In genomic region chr10:59957171-59958149, GRCm38 (mm10) we compare ENCODE assay signal across 9 mouse cellular contexts. TPM values are rescaled to one million over a fixed set of nuclear protein-coding genes. Genes with fewer than 3 reads are reported as not detected.
DNase-seq lines count a peak whose midpoint lies in the region; ATAC-seq and TF ChIP-seq lines count a peak whose summit lies in the region.
"Had no signal": no experiment of that assay in that cellular context is flagged by ENCODE, and none has a peak within 500 bp of the region (broad histone marks: within the 10 kb centered on the region; RNA-seq: fewer than 3 reads in every experiment).

No protein-coding gene starts in this region.

- no peak for TF ChIP-seq POLR2A in kidney, adult 2 months (IDR thresholded peaks at IDR 0.05; ENCODE audit: low read depth, low read length)
- no peak for TF ChIP-seq POLR2A in brain, embryonic 14.5 days (IDR thresholded peaks at IDR 0.05; ENCODE audit: borderline replicate concordance, extremely low read depth, insufficient read depth, insufficient read length, poor library complexity, severe bottlenecking)

- H3K27me3 ChIP-seq in kidney, adult 2 months (replicated peaks; ENCODE audit: control insufficient read depth, insufficient read depth, low read length): no peaks in the 10 kb centered on the region; the same call in 1 of the 2 replicates
- H3K27me3 ChIP-seq in heart, embryonic 10.5 days (ENCODE audit: insufficient read depth, poor library complexity, severe bottlenecking): peaks cover 40% of the 10 kb centered on the region
- H3K27me3 ChIP-seq in kidney, postnatal 0 days (ENCODE audit: insufficient read depth, low read length): no peaks in the 10 kb centered on the region
- no peaks in the 10 kb centered on the region for H3K27me3 ChIP-seq in neural tube, embryonic 13.5 days

- H3K4me1 ChIP-seq in kidney, adult 2 months (ENCODE audit: control insufficient read depth, insufficient read depth, low read length): peaks cover 4% of the 10 kb centered on the region; the same call in 1 of the 2 replicates
- peaks cover 28% of the 10 kb centered on the region for H3K4me1 ChIP-seq in heart, embryonic 10.5 days
- H3K4me1 ChIP-seq in kidney, postnatal 0 days (replicated peaks; ENCODE audit: insufficient read depth, low read length): peaks cover 18% of the 10 kb centered on the region; the same call in 1 of the 2 replicates
- peaks cover 41% of the 10 kb centered on the region for H3K4me1 ChIP-seq in neural tube, embryonic 13.5 days (replicated peaks)

- H3K9me3 ChIP-seq in heart, embryonic 10.5 days: no peaks in the 10 kb centered on the region
- no peaks in the 10 kb centered on the region for H3K9me3 ChIP-seq in kidney, postnatal 0 days (replicated peaks; ENCODE audit: low read length)
- H3K9me3 ChIP-seq in neural tube, embryonic 13.5 days: no peaks in the 10 kb centered on the region
- H3K9me3 ChIP-seq: liver, embryonic 13.5 days had no signal

- WGBS in kidney, adult 2 months: 43% methylated on average over 25 of the region's 25 CpGs
- 13% methylated on average over 25 of the region's 25 CpGs for WGBS in heart, embryonic 10.5 days
- WGBS in kidney, postnatal 0 days: 30% methylated on average over 25 of the region's 25 CpGs
- WGBS in neural tube, embryonic 13.5 days: 7% methylated on average over 25 of the region's 25 CpGs

- no peak for ATAC-seq in kidney, postnatal 0 days (replicated peaks; ENCODE audit: low FRiP score, low read depth)
- ATAC-seq in neural tube, embryonic 13.5 days (ENCODE audit: low read depth): peak; percentile 32

- TF ChIP-seq CTCF in kidney, adult 2 months (conservative IDR thresholded peaks at IDR 0.05; ENCODE audit: insufficient read depth, insufficient read length, low read depth, low read length): no peak
- no peak for TF ChIP-seq CTCF in brain, embryonic 14.5 days (IDR thresholded peaks at IDR 0.05; ENCODE audit: borderline replicate concordance, extremely low read depth, insufficient read depth, insufficient read length)
- TF ChIP-seq CTCF in kidney, postnatal 0 days (IDR thresholded peaks at IDR 0.05; ENCODE audit: low read depth): no peak

- H3K36me3 ChIP-seq in kidney, adult 2 months (ENCODE audit: control insufficient read depth, insufficient read depth, low read length): no peaks in the 10 kb centered on the region
- no peaks in the 10 kb centered on the region for H3K36me3 ChIP-seq in heart, embryonic 10.5 days
- no peaks in the 10 kb centered on the region for H3K36me3 ChIP-seq in kidney, postnatal 0 days (ENCODE audit: insufficient read depth, low read length)
- no peaks in the 10 kb centered on the region for H3K36me3 ChIP-seq in neural tube, embryonic 13.5 days
- H3K36me3 ChIP-seq: liver, embryonic 13.5 days had no signal

- peak overlapping the region; percentile 23; the same call in 1 of the 2 replicates for H3K9ac ChIP-seq in kidney, postnatal 0 days (ENCODE audit: low read depth, low read length)
- H3K9ac ChIP-seq in neural tube, embryonic 13.5 days: peak overlapping the region; percentile 65
- H3K9ac ChIP-seq: liver, embryonic 13.5 days had no signal

- H3K4me3 ChIP-seq in kidney, adult 2 months (ENCODE audit: insufficient read depth, low read depth, low read length): no peak overlapping the region
- H3K4me3 ChIP-seq in heart, embryonic 10.5 days: peak overlapping the region; percentile 33
- no peak overlapping the region for H3K4me3 ChIP-seq in kidney, postnatal 0 days (replicated peaks; ENCODE audit: low read depth, low read length)
- H3K4me3 ChIP-seq in neural tube, embryonic 13.5 days: peak overlapping the region; percentile 27
- H3K4me3 ChIP-seq: liver, embryonic 13.5 days had no signal

- H3K27ac ChIP-seq in kidney, adult 2 months (ENCODE audit: insufficient read depth, low read depth, low read length): no peak overlapping the region
- H3K27ac ChIP-seq in heart, embryonic 10.5 days: peak overlapping the region; percentile 52; the same call in 1 of the 2 replicates
- H3K27ac ChIP-seq in kidney, postnatal 0 days: no peak overlapping the region
- H3K27ac ChIP-seq in neural tube, embryonic 13.5 days (replicated peaks): peak overlapping the region; percentile 87
- H3K27ac ChIP-seq: liver, embryonic 13.5 days had no signal

- peak; percentile 32 for DNase-seq in kidney, adult 2 months
- no peak for DNase-seq in kidney, adult 18-20 months
- DNase-seq in brain, embryonic 14.5 days (ENCODE audit: low read depth): peak; percentile 94
- DNase-seq in heart, embryonic 10.5 days (ENCODE audit: low spot score): no peak
- DNase-seq in kidney, postnatal 0 days (ENCODE audit: low spot score): no peak
- no peak for DNase-seq in liver
- DNase-seq in cerebellum, adult 9-10 months: no peak
- DNase-seq: liver, embryonic 13.5 days had no signal

- H3K4me2 ChIP-seq in kidney, postnatal 0 days (ENCODE audit: low read length): peak overlapping the region; percentile 28; the same call in 1 of the 2 replicates
- H3K4me2 ChIP-seq in neural tube, embryonic 13.5 days: peak overlapping the region; percentile 53
- H3K4me2 ChIP-seq: liver, embryonic 13.5 days had no signal

RNA-seq across cellular contexts. Expression of gene Ddit4, which starts 5.8 kb away (rescaled TPM):
- polyA plus RNA-seq in kidney, adult 2 months (2012; rRNA removed): 21.1 and 21.6 TPM in 2 replicates
- 82.4 and 114 TPM in 2 replicates for polyA plus RNA-seq in brain, embryonic 14.5 days (2012; rRNA removed)
- 17.6 and 32.8 TPM in 2 replicates for polyA plus RNA-seq in heart, embryonic 10.5 days (2016; fragmentation: Nextera tagmentation; extraction: Ambion mirVana)
- 23.0 and 24.0 TPM in 2 replicates for polyA plus RNA-seq in kidney, postnatal 0 days (2015; fragmentation: Nextera tagmentation; extraction: Ambion mirVana)
- polyA plus RNA-seq in neural tube, embryonic 13.5 days (2015; fragmentation: Nextera tagmentation; extraction: Ambion mirVana): 72.8 and 78.2 TPM in 2 replicates

RNA-seq across cellular contexts. Expression of gene Ascc1, which starts 45.1 kb away (rescaled TPM):
- 106 and 132 TPM in 2 replicates for polyA plus RNA-seq in kidney, adult 2 months (2012; rRNA removed)
- 32.8 and 36.3 TPM in 2 replicates for polyA plus RNA-seq in brain, embryonic 14.5 days (2012; rRNA removed)
- 33.0 and 36.2 TPM in 2 replicates for polyA plus RNA-seq in heart, embryonic 10.5 days (2016; fragmentation: Nextera tagmentation; extraction: Ambion mirVana)
- 57.8 and 64.1 TPM in 2 replicates for polyA plus RNA-seq in kidney, postnatal 0 days (2015; fragmentation: Nextera tagmentation; extraction: Ambion mirVana)
- 41.7 and 44.5 TPM in 2 replicates for polyA plus RNA-seq in neural tube, embryonic 13.5 days (2015; fragmentation: Nextera tagmentation; extraction: Ambion mirVana)

RNA-seq across cellular contexts. Expression of gene Anapc16, which starts 45.5 kb away (rescaled TPM):
- polyA plus RNA-seq in kidney, adult 2 months (2012; rRNA removed): 84.8 and 100 TPM in 2 replicates
- 85.9 and 112 TPM in 2 replicates for polyA plus RNA-seq in brain, embryonic 14.5 days (2012; rRNA removed)
- 93.3 and 94.6 TPM in 2 replicates for polyA plus RNA-seq in heart, embryonic 10.5 days (2016; fragmentation: Nextera tagmentation; extraction: Ambion mirVana)
- polyA plus RNA-seq in kidney, postnatal 0 days (2015; fragmentation: Nextera tagmentation; extraction: Ambion mirVana): 103 and 106 TPM in 2 replicates
- polyA plus RNA-seq in neural tube, embryonic 13.5 days (2015; fragmentation: Nextera tagmentation; extraction: Ambion mirVana): 98.1 and 118 TPM in 2 replicates

Comparison
In these comparisons a context has a peak if more than half of its experiments do, and no peak if none do; other contexts are left out.
1. DNase-seq: peak in kidney, adult 2 months (single experiment) and brain, embryonic 14.5 days (single experiment); none in kidney, adult 18-20 months (single experiment), heart, embryonic 10.5 days (single experiment), kidney, postnatal 0 days (single experiment), liver (single experiment) and cerebellum, adult 9-10 months (single experiment).
2. H3K27ac ChIP-seq: peak in heart, embryonic 10.5 days (single experiment) and neural tube, embryonic 13.5 days (single experiment); none in kidney, adult 2 months (single experiment) and kidney, postnatal 0 days (single experiment).
3. H3K4me3 ChIP-seq: peak in heart, embryonic 10.5 days (single experiment) and neural tube, embryonic 13.5 days (single experiment); none in kidney, adult 2 months (single experiment) and kidney, postnatal 0 days (single experiment).